ENCODE assay signal across 17 mouse cellular contexts in the genomic region with DNA sequence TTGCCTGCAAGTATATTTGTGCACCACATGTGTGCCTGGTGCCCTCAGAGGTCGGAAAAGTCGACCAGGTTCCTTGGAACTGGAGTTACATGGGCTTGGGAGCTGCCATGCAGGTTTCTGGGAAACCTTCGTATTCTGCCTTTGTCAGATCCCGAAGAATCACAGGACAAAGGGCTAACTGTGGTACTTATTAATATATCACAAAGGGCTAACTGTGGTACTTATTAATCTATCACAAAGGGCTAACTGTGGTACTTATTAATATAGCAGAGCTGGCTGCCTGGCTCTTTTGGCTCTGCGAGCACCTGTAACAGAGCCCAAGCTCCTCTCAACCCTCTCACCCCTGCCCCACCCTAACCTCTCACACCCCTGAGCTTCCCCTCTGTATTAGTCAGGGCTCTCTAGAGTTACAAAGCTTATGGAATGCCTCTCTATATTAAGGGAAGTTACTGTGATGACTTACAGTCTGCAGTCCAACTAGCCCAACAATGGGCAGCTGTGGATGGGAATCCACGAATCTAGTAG.
"Had no signal": no experiment of that assay in that cellular context is flagged by ENCODE, and none has a peak within 500 bp of the region (broad histone marks: within the 10 kb centered on the region; RNA-seq: fewer than 3 reads in every experiment).

No protein-coding gene starts in this region.

- H3K9ac ChIP-seq: intestine, embryonic 15.5 days; limb, embryonic 13.5 days; liver, embryonic 13.5 days; midbrain, embryonic 12.5 days; midbrain, embryonic 15.5 days; neural tube, embryonic 12.5 days; neural tube, embryonic 15.5 days had no signal

- H3K9me3 ChIP-seq: intestine, embryonic 15.5 days; limb, embryonic 10.5 days; limb, embryonic 13.5 days; liver, embryonic 13.5 days; midbrain, embryonic 12.5 days; midbrain, embryonic 15.5 days; neural tube, embryonic 12.5 days; neural tube, embryonic 15.5 days had no signal

- H3K27ac ChIP-seq: intestine, embryonic 15.5 days; limb, embryonic 10.5 days; limb, embryonic 13.5 days; liver, embryonic 13.5 days; macrophage; midbrain, embryonic 12.5 days; midbrain, embryonic 15.5 days; neural tube, embryonic 12.5 days; neural tube, embryonic 15.5 days had no signal

- H3K36me3 ChIP-seq: intestine, embryonic 15.5 days; limb, embryonic 10.5 days; limb, embryonic 13.5 days; liver, embryonic 13.5 days; midbrain, embryonic 12.5 days; midbrain, embryonic 15.5 days; neural tube, embryonic 12.5 days; neural tube, embryonic 15.5 days had no signal

- DNase-seq: liver; liver, embryonic 13.5 days; lung, adult 2 months; lung, postnatal 14 days; right cerebral cortex, adult 18-20 months; right cerebral cortex, postnatal 14 days; right cerebral cortex, postnatal 4 days; thymus, postnatal 25 days had no signal

- H3K4me2 ChIP-seq: intestine, embryonic 15.5 days; limb, embryonic 13.5 days; liver, embryonic 13.5 days; midbrain, embryonic 12.5 days; midbrain, embryonic 15.5 days; neural tube, embryonic 12.5 days; neural tube, embryonic 15.5 days had no signal

- H3K4me1 ChIP-seq: intestine, embryonic 15.5 days; midbrain, embryonic 12.5 days; midbrain, embryonic 15.5 days; neural tube, embryonic 12.5 days; neural tube, embryonic 15.5 days had no signal

- H3K4me3 ChIP-seq: intestine, embryonic 15.5 days; limb, embryonic 10.5 days; limb, embryonic 13.5 days; liver, embryonic 13.5 days; midbrain, embryonic 12.5 days; midbrain, embryonic 15.5 days; neural tube, embryonic 12.5 days; neural tube, embryonic 15.5 days had no signal

- ATAC-seq: hindbrain, embryonic 16.5 days; midbrain, embryonic 15.5 days had no signal

- H3K27me3 ChIP-seq: intestine, embryonic 15.5 days; limb, embryonic 13.5 days; liver, embryonic 13.5 days; midbrain, embryonic 12.5 days; midbrain, embryonic 15.5 days; neural tube, embryonic 12.5 days; neural tube, embryonic 15.5 days had no signal
